Mouse (Mus musculus) testis, postnatal 14 days (tissue): ENCODE data around the gene Grap2.

Source experiments
- DNase-seq: peaks from one replicate; pipeline ENCODE4 v3.0.0; 2021; ENCODE audit warnings: low spot score

Grap2 gene

GRCm38 (mm10) chr15:80639071-80639702, 66.8 kb downstream of the Grap2 start:
- no peak for DNase-seq

GRCm38 (mm10) chr15:80639874-80640273, 67.5 kb downstream of the Grap2 start:
- DNase-seq, result no peak

DNA sequence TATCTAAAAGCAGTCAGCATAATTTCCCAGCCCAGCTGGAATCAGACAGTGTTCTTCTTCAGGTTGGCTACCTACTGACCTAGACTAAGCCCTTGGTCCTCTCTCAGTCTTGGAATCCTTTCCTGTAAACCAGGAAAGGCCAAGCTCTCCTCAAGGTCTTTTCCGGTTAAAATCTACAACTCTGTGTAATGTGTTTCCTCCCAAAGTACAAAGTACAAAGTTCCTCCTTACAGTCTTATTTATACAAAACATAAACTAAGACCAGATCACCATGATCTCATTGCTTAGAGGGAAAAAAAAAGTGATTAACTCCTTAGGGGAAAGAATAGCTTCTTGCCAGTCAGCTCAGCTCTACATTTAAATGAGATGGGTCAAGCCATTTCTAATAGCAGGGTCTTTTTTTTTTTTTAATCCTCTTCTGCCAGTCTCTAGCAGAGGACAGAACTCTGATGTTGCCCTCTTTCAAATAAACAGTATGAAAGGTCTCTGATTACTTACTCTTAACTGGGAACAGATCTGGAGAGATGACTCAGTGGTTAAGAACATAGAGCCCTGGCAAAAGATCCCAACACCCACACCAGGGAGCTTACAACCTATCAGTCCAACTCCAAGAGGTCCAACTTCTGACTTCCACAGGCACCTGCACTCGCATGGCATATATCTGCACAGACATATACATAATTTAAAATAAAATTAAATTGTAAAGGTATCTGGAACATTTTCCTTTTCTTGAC, 69.5 kb downstream of the Grap2 start:
- DNase-seq, result no peak

- DNase-seq, result no peak
These were observed 72.8 kb downstream of the Grap2 start for GRCm38 (mm10) chr15:80645006-80645797.

DNA sequence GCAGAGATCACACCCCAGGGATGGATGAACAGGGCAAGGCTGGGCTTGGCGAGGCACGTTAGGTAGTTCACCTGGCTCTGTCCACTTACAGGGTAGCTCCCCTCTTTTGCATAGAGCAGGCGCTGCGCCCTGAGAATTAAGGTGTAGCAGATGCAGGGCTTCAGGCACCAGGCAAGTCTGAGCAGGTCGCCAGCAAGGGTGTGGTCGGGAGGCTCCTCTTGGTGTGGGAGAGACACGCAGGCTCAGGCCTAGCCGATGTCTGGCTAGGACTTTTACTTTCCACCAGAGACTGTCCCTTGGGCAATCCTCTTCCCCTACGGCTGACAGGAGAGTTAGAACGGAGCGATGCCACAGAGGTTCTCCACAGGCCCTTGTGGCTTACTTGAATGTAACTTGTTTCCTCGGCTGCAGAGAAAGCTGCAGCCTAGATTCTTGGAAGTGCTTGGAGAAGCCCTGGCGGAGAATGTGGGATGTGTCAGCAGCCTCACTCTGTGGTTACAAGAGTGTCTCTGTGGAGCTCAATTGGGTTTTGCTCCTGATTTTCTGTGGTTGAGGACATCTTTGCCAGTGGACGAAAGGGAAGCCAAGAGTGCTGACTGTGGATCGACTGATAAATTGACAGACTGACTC, 76.7 kb downstream of the Grap2 start:
- no peak for DNase-seq

DNA sequence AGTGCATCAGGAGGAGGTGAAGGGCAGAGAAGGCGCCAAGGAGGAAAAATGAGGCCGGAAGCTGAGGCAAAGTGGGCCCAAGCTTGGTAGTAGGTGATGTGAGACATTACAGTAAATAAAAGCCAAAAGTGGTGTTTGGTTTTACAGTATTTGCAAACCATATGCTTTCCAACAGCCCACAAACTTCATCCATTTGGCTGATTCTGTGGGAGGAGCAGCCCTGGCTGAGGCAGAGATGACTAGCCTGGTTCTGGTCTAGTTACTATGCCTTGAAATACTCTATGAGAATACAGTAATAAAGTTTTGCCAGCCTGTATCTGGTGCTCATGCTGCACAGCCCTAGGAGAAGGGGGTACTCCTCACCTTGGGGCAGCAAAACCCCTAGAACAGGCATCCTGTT, 78.0 kb downstream of the Grap2 start:
- DNase-seq, result no peak

GRCm38 (mm10) chr15:80653865-80654264, 81.5 kb downstream of the Grap2 start:
- DNase-seq, result no peak

DNA sequence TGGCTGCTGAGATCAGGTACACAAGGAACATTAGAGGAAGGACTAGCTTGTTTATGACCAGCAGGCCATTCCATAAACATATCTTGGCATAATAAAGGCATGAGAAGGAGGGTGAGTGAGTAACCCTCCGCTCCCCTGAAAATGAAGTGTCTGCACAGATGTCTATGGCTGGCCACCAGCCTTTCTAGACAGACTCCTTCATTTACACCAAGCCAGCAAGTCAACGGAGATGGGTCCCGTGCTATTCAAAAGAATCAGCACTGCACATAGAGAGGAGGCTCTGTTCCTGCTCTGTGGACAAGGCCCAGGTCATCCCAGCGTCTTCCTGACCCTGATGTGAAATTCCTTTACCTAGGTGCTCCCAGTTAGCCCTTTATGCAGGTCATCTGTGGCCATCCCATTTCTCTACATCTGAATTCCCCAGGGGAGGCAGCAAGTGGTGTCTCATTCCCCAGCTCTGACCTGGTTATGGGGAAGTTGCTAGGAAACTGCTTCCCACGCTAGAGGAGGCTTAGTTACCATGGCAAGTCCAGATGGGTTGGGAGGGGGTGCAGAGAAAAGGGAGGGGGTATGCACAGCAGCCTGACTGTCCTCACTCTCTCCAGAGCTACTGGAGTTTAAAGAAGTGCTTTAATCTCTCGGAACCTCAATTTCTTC, 86.5 kb downstream of the Grap2 start:
- no peak for DNase-seq

GRCm38 (mm10) chr15:80660963-80661362, 88.6 kb downstream of the Grap2 start:
- DNase-seq, result no peak

GRCm38 (mm10) chr15:80664444-80664843, 92.0 kb downstream of the Grap2 start:
- DNase-seq, result no peak

DNA sequence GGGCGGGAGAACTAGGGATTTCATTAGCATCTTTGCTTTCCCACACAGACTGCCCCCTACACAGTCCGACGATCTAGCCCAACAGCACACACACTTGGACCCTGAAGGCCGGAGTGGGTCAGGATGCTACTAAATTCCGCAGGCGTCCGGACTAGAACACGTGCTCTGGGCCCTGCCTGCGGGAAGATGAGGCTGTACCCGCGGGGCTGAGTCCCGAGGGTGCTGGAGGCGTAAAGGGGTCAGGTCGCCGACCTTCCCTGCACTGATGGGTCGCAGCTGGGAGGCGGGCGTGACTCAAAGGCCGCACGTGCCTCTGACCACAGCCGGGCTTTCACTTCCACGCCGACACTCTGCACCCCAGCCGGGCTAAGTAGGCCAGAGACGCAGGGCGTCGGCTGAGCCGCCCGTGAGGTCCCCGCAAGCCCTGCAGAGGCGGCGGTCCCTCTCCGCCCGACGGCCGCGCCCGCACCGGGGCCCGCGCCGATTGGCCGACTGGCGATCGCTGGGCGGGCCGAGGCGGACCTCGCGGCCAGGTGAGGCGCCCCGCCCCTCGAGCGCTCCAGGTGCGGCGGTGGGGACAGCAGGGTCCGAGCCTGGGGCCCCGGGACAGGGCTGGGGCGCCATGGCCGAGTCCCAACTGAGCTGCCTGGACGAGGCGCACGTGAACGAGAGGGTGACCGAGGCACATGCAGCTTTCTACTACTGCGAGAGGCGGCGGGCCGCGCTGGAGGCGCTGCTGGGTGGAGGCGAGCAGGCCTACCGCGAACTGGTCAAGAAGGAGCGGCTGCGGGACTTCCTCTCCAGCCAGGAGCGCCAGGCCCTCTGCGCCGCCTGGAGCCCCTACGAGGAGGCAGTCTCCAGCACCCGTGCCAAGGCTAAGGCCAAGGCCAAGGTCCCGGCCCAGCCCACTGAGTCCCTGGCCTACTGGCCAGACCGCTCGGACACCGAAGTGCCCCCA, 99.2 kb downstream of the Grap2 start, which contains the start of gene Fam83f:
TSS of gene Fam83f (plus strand) at position 553 of the 958 bp plus-strand sequence.
- DNase-seq, result peak; percentile 74

DNA sequence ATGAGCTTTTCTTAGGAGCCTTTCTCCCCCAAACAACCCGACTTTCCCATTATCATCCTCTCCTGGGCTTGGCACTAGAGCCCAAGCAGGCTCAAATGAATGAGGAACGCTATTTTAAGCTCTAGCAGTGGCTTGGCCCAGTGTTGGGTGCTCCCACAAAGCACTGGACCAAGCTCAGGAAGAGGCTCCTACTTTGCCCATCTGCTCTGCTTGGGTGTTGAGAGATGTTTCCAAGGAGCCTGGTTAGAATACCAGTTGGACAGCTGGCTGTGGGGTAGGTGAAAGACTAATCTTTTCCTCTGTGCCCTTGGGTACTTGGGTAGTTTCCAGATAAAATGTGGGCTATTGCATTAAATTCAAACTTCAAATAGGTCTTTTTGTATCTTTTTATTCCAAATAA, 100.4 kb downstream of the Grap2 start:
- DNase-seq, result no peak

DNA sequence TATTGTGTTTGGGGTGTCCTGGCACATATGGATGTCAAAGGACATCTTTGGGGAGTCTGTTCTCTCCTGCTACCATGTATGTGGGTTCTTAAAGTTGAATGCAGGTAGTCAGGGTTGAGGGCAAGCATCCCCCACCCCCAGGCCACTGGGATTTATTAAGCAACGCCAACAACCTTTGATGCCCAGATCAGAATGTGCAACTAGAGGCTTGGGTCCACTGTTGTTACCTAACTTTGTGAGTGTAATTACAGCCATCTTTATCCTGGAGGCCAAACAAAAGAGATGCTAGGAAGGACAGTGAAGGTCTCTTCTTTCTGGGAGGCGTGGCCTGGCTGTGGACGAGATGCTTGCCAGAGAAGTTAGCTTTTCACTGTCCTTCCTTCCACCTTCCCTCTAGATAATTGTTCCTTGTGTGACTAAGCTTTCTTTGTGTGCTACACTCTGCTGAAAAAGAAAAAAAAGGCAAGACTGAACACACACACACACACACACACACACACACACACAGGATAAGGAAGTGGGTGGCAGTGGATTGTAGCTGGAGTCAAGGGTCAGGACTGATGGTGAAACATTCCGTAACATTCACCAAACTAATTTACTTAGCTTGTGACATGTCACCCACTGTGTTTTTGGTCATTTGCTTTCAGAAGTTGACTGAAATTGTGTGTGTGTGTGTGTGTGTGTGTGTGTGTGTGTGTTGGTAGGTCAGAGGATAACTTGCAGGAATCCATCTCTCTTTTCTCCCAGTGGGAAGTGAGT, 101.1 kb downstream of the Grap2 start:
- DNase-seq, result no peak

DNA sequence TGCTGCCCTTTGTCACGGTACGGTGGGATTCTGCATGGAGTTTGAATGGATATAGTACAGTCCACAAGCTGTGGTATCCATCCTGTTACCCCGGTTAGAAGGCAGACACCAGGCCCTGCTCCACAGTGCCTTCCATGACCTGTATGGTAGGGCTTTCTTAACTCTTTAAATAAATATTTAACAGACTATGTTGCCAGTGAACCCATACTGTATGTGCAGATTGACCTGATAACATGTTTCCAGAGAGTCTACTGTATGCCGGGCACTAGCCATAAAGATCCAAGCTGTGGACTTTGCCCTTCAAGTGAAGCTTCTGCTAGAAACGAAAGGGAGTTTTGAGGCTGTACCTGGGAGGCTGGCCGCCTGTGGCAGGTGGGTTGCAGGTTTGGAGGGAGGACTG, 102.3 kb downstream of the Grap2 start:
- DNase-seq, result no peak

DNA sequence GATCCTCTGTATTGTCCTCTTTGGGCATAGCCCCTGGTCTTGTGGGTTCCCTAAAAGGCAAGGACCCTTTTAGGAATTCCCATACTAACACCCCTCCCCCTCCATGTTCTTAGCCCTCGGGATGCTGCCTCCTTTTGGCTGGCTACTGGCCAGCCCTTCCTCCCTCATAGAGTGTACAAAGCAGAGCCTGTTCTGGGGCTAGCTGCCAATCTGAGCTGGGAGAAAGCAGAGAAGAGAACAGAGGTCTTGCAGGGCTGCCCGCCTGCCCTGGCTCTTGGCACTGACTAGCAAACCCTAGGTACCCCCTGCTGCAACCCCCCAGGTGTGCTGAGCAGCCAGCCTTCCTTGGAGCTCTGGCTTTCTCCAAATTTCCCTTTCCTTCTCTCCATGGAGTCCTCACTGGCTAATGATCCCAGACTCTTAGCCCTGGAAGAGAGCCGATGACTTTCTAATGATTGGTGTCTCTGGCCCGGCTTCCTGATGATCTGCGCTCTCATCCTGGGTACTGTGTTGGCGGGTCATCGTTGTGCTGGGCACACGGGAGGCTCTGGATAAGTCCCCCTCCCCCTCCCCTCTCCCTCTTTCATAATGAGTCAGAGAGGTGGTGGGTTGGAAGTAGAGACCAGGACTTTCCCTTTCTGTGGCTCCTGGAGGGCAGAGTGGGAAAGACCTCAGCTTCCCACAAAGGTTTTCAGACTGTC, 107.3 kb downstream of the Grap2 start:
- peak; percentile 78 for DNase-seq

DNA sequence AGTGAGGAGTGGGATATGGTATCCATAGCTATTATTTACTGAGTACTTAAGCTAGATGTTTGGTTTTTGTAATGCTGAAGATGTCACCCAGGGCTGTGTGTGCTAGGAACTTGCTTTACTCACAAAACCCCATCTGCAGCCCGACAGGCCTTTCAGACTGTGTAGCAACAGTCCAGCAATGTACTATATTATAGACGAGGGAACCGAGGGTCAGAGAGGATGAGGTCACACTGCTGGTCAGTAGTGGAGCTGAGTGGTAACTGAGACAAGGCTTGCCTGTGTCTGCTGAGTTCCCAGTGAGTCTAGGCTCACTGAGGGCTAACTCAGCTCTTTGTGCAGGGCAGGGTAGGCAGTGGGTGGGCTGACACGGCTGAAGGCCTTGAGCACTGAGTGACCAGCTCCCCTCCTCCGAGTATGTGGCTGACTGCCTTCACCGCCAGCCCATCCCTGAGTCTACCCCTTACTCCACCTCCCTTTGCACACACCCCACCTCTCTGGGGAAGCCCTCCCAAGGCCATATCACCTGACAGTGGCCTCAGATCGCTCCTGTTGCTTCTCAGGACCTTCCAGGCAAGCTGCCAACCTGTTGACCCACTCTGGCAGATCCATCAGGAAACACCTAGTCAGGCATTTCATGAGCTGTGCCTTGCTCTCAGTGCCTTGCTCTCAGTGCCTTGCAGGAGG, 108.1 kb downstream of the Grap2 start:
- DNase-seq, result peak; percentile 31

GRCm38 (mm10) chr15:80681466-80681881, 109.1 kb downstream of the Grap2 start:
- no peak for DNase-seq

DNA sequence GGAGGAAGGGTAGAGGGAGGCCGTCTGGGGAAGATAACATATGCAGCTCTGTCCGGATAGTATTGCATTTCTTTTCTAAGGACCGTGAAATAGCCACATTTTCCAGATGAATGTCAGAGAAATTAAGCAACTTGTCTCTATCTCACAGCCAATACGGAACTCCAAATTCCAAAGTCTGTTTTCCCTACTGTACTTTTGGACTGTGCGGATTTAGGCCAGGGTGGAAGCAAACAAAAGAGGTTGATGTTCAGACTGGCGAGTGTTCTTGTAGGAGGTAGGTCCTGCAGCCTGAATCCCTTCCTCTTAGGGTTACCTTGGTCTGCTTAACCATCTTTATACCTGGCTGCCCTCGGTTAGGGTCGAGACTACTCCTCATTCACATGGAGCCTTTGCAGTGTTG, 109.9 kb downstream of the Grap2 start:
- no peak for DNase-seq

DNA sequence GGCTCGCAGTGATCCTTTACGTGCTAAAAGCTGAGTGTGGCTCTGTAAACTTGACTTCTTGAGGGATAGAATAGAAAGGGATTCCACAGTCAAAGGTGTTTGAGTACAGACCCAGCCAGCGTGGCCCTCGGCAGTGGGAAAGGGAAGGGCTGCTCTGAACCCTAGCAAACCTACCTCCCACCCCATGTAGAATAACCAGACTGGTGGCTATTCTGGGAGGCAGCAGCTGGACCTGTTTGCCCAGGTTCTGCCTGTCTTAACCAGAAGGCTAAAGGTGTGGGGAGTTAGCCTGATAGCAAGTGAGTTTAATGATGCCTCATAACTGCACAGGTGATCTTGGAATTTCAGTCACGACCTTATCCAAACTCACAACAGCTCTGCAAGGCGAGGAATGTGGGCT, 110.8 kb downstream of the Grap2 start:
- no peak for DNase-seq
